Mouse (Mus musculus) small intestine, adult 2 months (tissue): ENCODE measurements around the gene Tyro3. TPM values are rescaled to one million over a fixed set of nuclear protein-coding genes. Genes with fewer than 3 reads are reported as not detected.

ENCODE experiments used
- H3K27ac ChIP-seq: fragments of 200-500 bp; 2 replicates; pipeline ENCODE4 v1.5.1; 2012; ENCODE audit warnings: low read depth, low read length, control low read depth, inconsistent platforms; ENCODE audit not compliant: insufficient read depth
- H3K27me3 ChIP-seq: fragments of 200-500 bp; 2 replicates; pipeline ENCODE4 v1.6.1; 2012; ENCODE audit warnings: mild to moderate bottlenecking, moderate library complexity, low read length, inconsistent platforms; ENCODE audit not compliant: control insufficient read depth, insufficient read depth
- H3K36me3 ChIP-seq: fragments of 200-500 bp; 2 replicates; pipeline ENCODE4 v1.6.1; 2012; ENCODE audit warnings: mild to moderate bottlenecking, low read length, control low read depth, inconsistent platforms; ENCODE audit not compliant: control insufficient read depth, insufficient read depth
- H3K4me1 ChIP-seq: fragments of 200-500 bp; 2 replicates; pipeline ENCODE4 v1.6.1; 2012; ENCODE audit warnings: low read length, inconsistent platforms, mixed read lengths; ENCODE audit not compliant: control insufficient read depth, insufficient read depth, insufficient read length
- H3K4me3 ChIP-seq: fragments of 200-500 bp; 2 replicates; pipeline ENCODE4 v1.5.1; 2012; ENCODE audit warnings: low read depth, mild to moderate bottlenecking, control low read depth, inconsistent platforms, low read length, moderate library complexity
- CTCF ChIP-seq: fragments of 200-500 bp; IDR thresholded peaks from 2 replicates; pipeline ENCODE4 v1.5.1; 2012; ENCODE audit warnings: low read depth, mild to moderate bottlenecking, control low read depth, inconsistent platforms, low read length, moderate library complexity, mixed read lengths; ENCODE audit not compliant: insufficient replicate concordance, insufficient read length; ENCODE audit errors: extremely low read depth
- POLR2A ChIP-seq: fragments of 200-500 bp; IDR thresholded peaks from 2 replicates; pipeline ENCODE4 v1.6.1; 2012; ENCODE audit warnings: low read depth, mild to moderate bottlenecking, control low read depth, inconsistent platforms, low read length, moderate library complexity
- WGBS: fragments of 180-500 bp; shearing (Covaris S2); methylation state at CpG from one replicate; pipeline ENCODE4 v1.1.7; 2018; 5-methylcytosine and 5-hydroxymethylcytosine counted together
- polyA plus RNA-seq: library from polyadenylated mRNA; depleted of rRNA; stranded (reverse); fragments of >200 nt; gene quantifications from 2 replicates; pipeline ENCODE4 v1.2.3, GENCODE M21; 2012

Tyro3 gene
- polyA plus RNA-seq, 1 experiment = 3.2 TPM

- Histone ChIP-seq H3K27ac (no peak overlapping the region), H3K27me3 (peaks cover 11% of the 10 kb centered on the region), H3K4me1 (peaks cover 3% of the 10 kb centered on the region; the same call in 1 of the 2 replicates), H3K36me3 (no peaks in the 10 kb centered on the region), H3K4me3 (peak overlapping the region; percentile 73)
- TF ChIP-seq POLR2A (no peak), CTCF (no peak)
- 3% methylated on average over 27 of the region's 27 CpGs for WGBS
These were observed 2.5 kb downstream of the Tyro3 start for GRCm38 (mm10) chr2:119799961-119800550.

GRCm38 (mm10) chr2:119800876-119801846, 3.6 kb downstream of the Tyro3 start:
- Histone ChIP-seq H3K27me3 (peaks cover 11% of the 10 kb centered on the region), H3K27ac (no peak overlapping the region), H3K4me1 (peaks cover 3% of the 10 kb centered on the region; the same call in 1 of the 2 replicates), H3K4me3 (no peak overlapping the region), H3K36me3 (peaks cover 2% of the 10 kb centered on the region; the same call in 1 of the 2 replicates)
- WGBS = 75% methylated on average over 15 of the region's 15 CpGs
- TF ChIP-seq POLR2A = no peak
- TF ChIP-seq CTCF = no peak

- Histone ChIP-seq H3K27ac (no peak overlapping the region), H3K4me1 (peaks cover 3% of the 10 kb centered on the region; the same call in 1 of the 2 replicates), H3K27me3 (peaks cover 11% of the 10 kb centered on the region), H3K4me3 (no peak overlapping the region), H3K36me3 (peaks cover 2% of the 10 kb centered on the region; the same call in 1 of the 2 replicates)
- TF ChIP-seq CTCF (no peak), POLR2A (no peak)
- 90% methylated on average over 10 of the region's 10 CpGs for WGBS
These were observed 5.5 kb downstream of the Tyro3 start for GRCm38 (mm10) chr2:119802767-119803617.

- Histone ChIP-seq H3K36me3 (peaks cover 2% of the 10 kb centered on the region; the same call in 1 of the 2 replicates), H3K4me3 (no peak overlapping the region), H3K27me3 (peaks cover 8% of the 10 kb centered on the region), H3K27ac (no peak overlapping the region), H3K4me1 (peaks cover 3% of the 10 kb centered on the region; the same call in 1 of the 2 replicates)
- no peak for TF ChIP-seq CTCF
- WGBS = 83% methylated on average over 6 of the region's 6 CpGs
These were observed 6.2 kb downstream of the Tyro3 start for GRCm38 (mm10) chr2:119803618-119804274.

- H3K4me3 ChIP-seq = no peak overlapping the region
- H3K36me3 ChIP-seq = peaks cover 2% of the 10 kb centered on the region; the same call in 1 of the 2 replicates
- WGBS = 86% methylated on average over 5 of the region's 5 CpGs
- H3K27me3 ChIP-seq = peaks cover 4% of the 10 kb centered on the region
- no peak for TF ChIP-seq CTCF
- TF ChIP-seq POLR2A = no peak
- H3K27ac ChIP-seq = no peak overlapping the region
- H3K4me1 ChIP-seq = peaks cover 3% of the 10 kb centered on the region; the same call in 1 of the 2 replicates
These were observed 6.7 kb downstream of the Tyro3 start for GRCm38 (mm10) chr2:119804275-119804628.

GRCm38 (mm10) chr2:119804776-119805175, 7.2 kb downstream of the Tyro3 start:
- peaks cover 3% of the 10 kb centered on the region; the same call in 1 of the 2 replicates for H3K4me1 ChIP-seq
- no peak overlapping the region for H3K4me3 ChIP-seq
- 86% methylated on average over 9 of the region's 9 CpGs for WGBS
- no peak overlapping the region for H3K27ac ChIP-seq
- peaks cover under 1% of the 10 kb centered on the region; the same call in 1 of the 2 replicates for H3K27me3 ChIP-seq
- H3K36me3 ChIP-seq = peaks cover 2% of the 10 kb centered on the region; the same call in 1 of the 2 replicates
- TF ChIP-seq POLR2A (no peak), CTCF (no peak)
